Mouse (Mus musculus): Measurements from ENCODE around the gene Sars. TPM values are rescaled to one million over a fixed set of nuclear protein-coding genes. Genes with fewer than 3 reads are reported as not detected.
A peak's percentile ranks its signal among the peaks of the same experiment; 100 is the strongest.

The Sars gene
- polyA plus RNA-seq, 1 experiment from 2014 or later, result 87.2 TPM

- Histone ChIP-seq H3K4me1 (ENCODE audit: control insufficient read depth, insufficient read depth, low read length) (peaks cover 4% of the 10 kb centered on the region; the same call in 1 of the 2 replicates), H3K27me3 (ENCODE audit: control insufficient read depth, insufficient read depth, low read length) (peaks cover 8% of the 10 kb centered on the region), H3K4me3 (ENCODE audit: low read length) (peak within 1 kb of the TSS; percentile 78), H3K36me3 (ENCODE audit: control insufficient read depth, insufficient read depth) (no peaks in the 10 kb centered on the region; the same call in 1 of the 2 replicates), H3K9me3 (replicated peaks; ENCODE audit: control insufficient read depth, low read length) (peaks cover 6% of the 10 kb centered on the region; the same call in 1 of the 2 replicates), H3K27ac (ENCODE audit: low read length) (no peak within 1 kb of the TSS), H3K9ac (ENCODE audit: low read length) (peak within 1 kb of the TSS; percentile 77), H3K4me2 (ENCODE audit: low read depth, low read length) (peak within 1 kb of the TSS; percentile 100)
- 0 out of 2 replicates have a peak, but pooled peaks have one; percentile 20 for ATAC-seq (replicated peaks; ENCODE audit: extremely low read depth, insufficient read depth, low FRiP score)
- 8% methylated on average over 62 of the region's 67 CpGs for whole genome bisulfite sequencing
These were observed 29.9 kb downstream of the Sars start, which contains the start of gene Celsr2 for GRCm38 (mm10) chr3:108414857-108415830. TSS of gene Celsr2 (minus strand) at chr3:108415552.

- Histone ChIP-seq H3K27me3 (ENCODE audit: control insufficient read depth, insufficient read depth, low read length) (peaks cover 8% of the 10 kb centered on the region), H3K4me3 (ENCODE audit: low read length) (no peak overlapping the region), H3K9me3 (replicated peaks; ENCODE audit: control insufficient read depth, low read length) (peaks cover 6% of the 10 kb centered on the region; the same call in 1 of the 2 replicates), H3K9ac (ENCODE audit: low read length) (no peak overlapping the region), H3K4me1 (ENCODE audit: control insufficient read depth, insufficient read depth, low read length) (peaks cover 4% of the 10 kb centered on the region; the same call in 1 of the 2 replicates), H3K4me2 (ENCODE audit: low read depth, low read length) (no peak overlapping the region), H3K27ac (ENCODE audit: low read length) (no peak overlapping the region), H3K36me3 (ENCODE audit: control insufficient read depth, insufficient read depth) (no peaks in the 10 kb centered on the region; the same call in 1 of the 2 replicates)
- 93% methylated on average over 35 of the region's 35 CpGs for WGBS
- ATAC-seq (replicated peaks; ENCODE audit: extremely low read depth, insufficient read depth, low FRiP score), result no peak
These were observed 31.2 kb downstream of the Sars start for GRCm38 (mm10) chr3:108413634-108414360.

DNA sequence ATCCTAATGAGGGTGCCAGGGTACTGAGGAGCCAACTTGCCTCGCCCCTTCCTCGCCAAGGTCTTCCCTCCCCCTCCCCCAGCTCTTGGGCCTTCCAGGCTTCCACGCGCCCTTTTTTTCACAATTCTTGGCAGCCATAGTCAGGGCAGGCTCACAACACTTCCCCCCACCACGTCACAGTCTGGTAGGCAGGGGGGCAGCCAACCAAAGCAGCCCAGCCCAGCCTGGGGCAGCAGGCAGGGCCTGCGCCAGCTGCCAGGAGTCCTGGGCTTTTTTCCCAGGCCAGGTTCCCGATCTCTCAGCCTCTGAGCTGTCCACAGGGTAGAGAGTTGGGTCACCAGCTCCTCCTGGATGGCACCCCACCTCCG is 33.3 kb downstream of the Sars start:
- peaks cover 4% of the 10 kb centered on the region; the same call in 1 of the 2 replicates for H3K4me1 ChIP-seq (ENCODE audit: control insufficient read depth, insufficient read depth, low read length)
- 53% methylated on average over 8 of the region's 8 CpGs for WGBS
- ATAC-seq (replicated peaks; ENCODE audit: extremely low read depth, insufficient read depth, low FRiP score), result 0 out of 2 replicates have a peak, but pooled peaks have one; percentile 19
- no peaks in the 10 kb centered on the region; the same call in 1 of the 2 replicates for H3K36me3 ChIP-seq (ENCODE audit: control insufficient read depth, insufficient read depth)
- no peak overlapping the region for H3K4me3 ChIP-seq (ENCODE audit: low read length)
- peaks cover 6% of the 10 kb centered on the region; the same call in 1 of the 2 replicates for H3K9me3 ChIP-seq (replicated peaks; ENCODE audit: control insufficient read depth, low read length)
- no peak overlapping the region for H3K27ac ChIP-seq (ENCODE audit: low read length)
- H3K27me3 ChIP-seq (ENCODE audit: control insufficient read depth, insufficient read depth, low read length), result peaks cover 6% of the 10 kb centered on the region
- no peak overlapping the region for H3K4me2 ChIP-seq (ENCODE audit: low read depth, low read length)
- no peak overlapping the region for H3K9ac ChIP-seq (ENCODE audit: low read length)

- Histone ChIP-seq H3K9me3 (replicated peaks; ENCODE audit: control insufficient read depth, low read length) (peaks cover 6% of the 10 kb centered on the region; the same call in 1 of the 2 replicates), H3K4me3 (ENCODE audit: low read length) (no peak overlapping the region), H3K9ac (ENCODE audit: low read length) (no peak overlapping the region), H3K4me2 (ENCODE audit: low read depth, low read length) (no peak overlapping the region), H3K27ac (ENCODE audit: low read length) (peak overlapping the region; percentile 16; the same call in 1 of the 2 replicates), H3K4me1 (ENCODE audit: control insufficient read depth, insufficient read depth, low read length) (peaks cover 4% of the 10 kb centered on the region; the same call in 1 of the 2 replicates), H3K36me3 (ENCODE audit: control insufficient read depth, insufficient read depth) (no peaks in the 10 kb centered on the region; the same call in 1 of the 2 replicates), H3K27me3 (ENCODE audit: control insufficient read depth, insufficient read depth, low read length) (0 out of 2 replicates have a peak, but pooled peaks cover under 1% of the 10 kb centered on the region)
- 63% methylated on average over 5 of the region's 5 CpGs for WGBS
- no peak for ATAC-seq (replicated peaks; ENCODE audit: extremely low read depth, insufficient read depth, low FRiP score)
These were observed 33.8 kb downstream of the Sars start for GRCm38 (mm10) chr3:108411026-108411753.

- Histone ChIP-seq H3K36me3 (ENCODE audit: control insufficient read depth, insufficient read depth) (no peaks in the 10 kb centered on the region; the same call in 1 of the 2 replicates), H3K27ac (ENCODE audit: low read length) (no peak overlapping the region), H3K4me3 (ENCODE audit: low read length) (no peak overlapping the region), H3K4me1 (ENCODE audit: control insufficient read depth, insufficient read depth, low read length) (peaks cover 4% of the 10 kb centered on the region; the same call in 1 of the 2 replicates), H3K4me2 (ENCODE audit: low read depth, low read length) (no peak overlapping the region), H3K9me3 (replicated peaks; ENCODE audit: control insufficient read depth, low read length) (peaks cover 6% of the 10 kb centered on the region; the same call in 1 of the 2 replicates), H3K27me3 (ENCODE audit: control insufficient read depth, insufficient read depth, low read length) (no peaks in the 10 kb centered on the region), H3K9ac (ENCODE audit: low read length) (peak overlapping the region; percentile 13; the same call in 1 of the 2 replicates)
- WGBS, result 48% methylated on average over 5 of the region's 5 CpGs
- ATAC-seq (replicated peaks; ENCODE audit: extremely low read depth, insufficient read depth, low FRiP score), result no peak
These were observed 34.7 kb downstream of the Sars start for GRCm38 (mm10) chr3:108410359-108410714.

DNA sequence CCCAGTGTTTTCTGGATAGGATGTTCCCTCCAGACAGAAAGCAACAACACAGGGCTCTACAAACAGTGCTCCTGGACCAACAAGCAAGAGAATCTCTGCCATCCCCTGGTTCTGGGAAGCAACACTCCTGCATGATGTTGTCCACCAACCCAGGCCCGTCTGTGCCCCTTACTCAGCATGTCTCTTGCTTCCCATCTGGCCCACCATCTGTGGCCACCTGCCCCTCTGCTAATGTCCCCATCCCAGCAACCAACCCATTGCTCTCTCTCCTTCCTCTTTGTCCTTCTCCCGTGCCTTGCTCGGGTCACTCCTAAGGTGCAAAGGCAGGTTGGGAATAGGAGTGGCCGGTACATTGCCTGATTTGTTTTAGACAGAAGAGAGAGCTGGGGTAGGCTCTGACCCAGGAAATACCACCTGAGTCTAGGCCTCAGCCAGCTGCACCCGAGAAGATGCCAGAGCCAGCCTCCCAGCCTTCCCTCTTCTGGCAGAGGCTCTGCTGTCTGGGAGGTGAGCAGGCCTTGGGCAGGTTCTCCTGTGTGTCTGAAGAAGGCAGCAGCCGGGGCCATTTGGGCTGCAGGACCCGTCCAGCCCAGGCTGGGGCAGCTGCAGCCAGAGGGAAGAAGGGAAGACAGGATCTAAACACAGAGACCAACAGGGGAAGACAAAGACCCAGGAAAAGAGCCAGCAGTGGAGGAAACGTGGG is 35.2 kb downstream of the Sars start:
- H3K4me2 ChIP-seq (ENCODE audit: low read depth, low read length), result no peak overlapping the region
- no peaks in the 10 kb centered on the region for H3K27me3 ChIP-seq (ENCODE audit: control insufficient read depth, insufficient read depth, low read length)
- no peak for ATAC-seq (replicated peaks; ENCODE audit: extremely low read depth, insufficient read depth, low FRiP score)
- no peaks in the 10 kb centered on the region; the same call in 1 of the 2 replicates for H3K36me3 ChIP-seq (ENCODE audit: control insufficient read depth, insufficient read depth)
- no peak overlapping the region for H3K9ac ChIP-seq (ENCODE audit: low read length)
- WGBS, result 61% methylated on average over 8 of the region's 8 CpGs
- no peak overlapping the region for H3K4me3 ChIP-seq (ENCODE audit: low read length)
- peaks cover 6% of the 10 kb centered on the region; the same call in 1 of the 2 replicates for H3K9me3 ChIP-seq (replicated peaks; ENCODE audit: control insufficient read depth, low read length)
- no peak overlapping the region for H3K27ac ChIP-seq (ENCODE audit: low read length)
- no peaks in the 10 kb centered on the region; the same call in 1 of the 2 replicates for H3K4me1 ChIP-seq (ENCODE audit: control insufficient read depth, insufficient read depth, low read length)

DNA sequence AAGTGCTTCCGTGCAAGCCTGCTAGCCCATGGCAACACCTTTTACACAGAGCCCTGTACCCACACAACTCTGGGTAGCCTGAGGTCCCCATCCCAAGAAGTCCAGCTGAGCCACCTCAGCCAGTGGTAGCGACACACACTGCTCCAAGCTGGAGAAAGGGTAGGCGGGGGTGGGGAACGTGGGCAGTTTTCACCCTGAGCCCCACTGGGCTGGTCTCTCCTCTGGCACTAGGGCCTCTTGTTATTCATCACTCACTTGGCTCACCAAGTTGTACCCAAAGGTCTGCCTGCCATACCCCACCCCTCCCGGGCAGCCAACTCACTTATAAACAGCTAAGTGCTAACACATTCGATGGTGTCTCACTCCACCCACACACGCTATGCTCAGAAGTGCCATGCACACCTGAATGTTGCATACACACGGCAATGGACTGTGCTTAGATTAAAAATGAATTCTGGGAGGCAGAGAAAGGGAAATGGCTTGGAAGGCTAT is 36.4 kb downstream of the Sars start:
- no peak overlapping the region for H3K4me2 ChIP-seq (ENCODE audit: low read depth, low read length)
- no peak for ATAC-seq (replicated peaks; ENCODE audit: extremely low read depth, insufficient read depth, low FRiP score)
- no peak overlapping the region for H3K27ac ChIP-seq (ENCODE audit: low read length)
- H3K4me1 ChIP-seq (ENCODE audit: control insufficient read depth, insufficient read depth, low read length), result no peaks in the 10 kb centered on the region
- H3K4me3 ChIP-seq (ENCODE audit: low read length), result no peak overlapping the region
- H3K9me3 ChIP-seq (replicated peaks; ENCODE audit: control insufficient read depth, low read length), result 0 out of 2 replicates have a peak, but pooled peaks cover 3% of the 10 kb centered on the region
- 81% methylated on average over 8 of the region's 8 CpGs for WGBS
- no peaks in the 10 kb centered on the region for H3K27me3 ChIP-seq (ENCODE audit: control insufficient read depth, insufficient read depth, low read length)
- no peak overlapping the region for H3K9ac ChIP-seq (ENCODE audit: low read length)
- no peaks in the 10 kb centered on the region; the same call in 1 of the 2 replicates for H3K36me3 ChIP-seq (ENCODE audit: control insufficient read depth, insufficient read depth)
